Mouse (Mus musculus): ENCODE results near the gene Ranbp17.

GRCm38 (mm10) chr11:33207411-33207810 is 306.1 kb downstream of the Ranbp17 start:
- TF ChIP-seq CTCF (IDR thresholded peaks at IDR 0.05; ENCODE audit: borderline replicate concordance, extremely low read depth, insufficient read depth, insufficient read length) (no peak), POLR2A (IDR thresholded peaks at IDR 0.05; ENCODE audit: borderline replicate concordance, extremely low read depth, insufficient read depth, insufficient read length, poor library complexity, severe bottlenecking) (no peak)
